In the genomic region with DNA sequence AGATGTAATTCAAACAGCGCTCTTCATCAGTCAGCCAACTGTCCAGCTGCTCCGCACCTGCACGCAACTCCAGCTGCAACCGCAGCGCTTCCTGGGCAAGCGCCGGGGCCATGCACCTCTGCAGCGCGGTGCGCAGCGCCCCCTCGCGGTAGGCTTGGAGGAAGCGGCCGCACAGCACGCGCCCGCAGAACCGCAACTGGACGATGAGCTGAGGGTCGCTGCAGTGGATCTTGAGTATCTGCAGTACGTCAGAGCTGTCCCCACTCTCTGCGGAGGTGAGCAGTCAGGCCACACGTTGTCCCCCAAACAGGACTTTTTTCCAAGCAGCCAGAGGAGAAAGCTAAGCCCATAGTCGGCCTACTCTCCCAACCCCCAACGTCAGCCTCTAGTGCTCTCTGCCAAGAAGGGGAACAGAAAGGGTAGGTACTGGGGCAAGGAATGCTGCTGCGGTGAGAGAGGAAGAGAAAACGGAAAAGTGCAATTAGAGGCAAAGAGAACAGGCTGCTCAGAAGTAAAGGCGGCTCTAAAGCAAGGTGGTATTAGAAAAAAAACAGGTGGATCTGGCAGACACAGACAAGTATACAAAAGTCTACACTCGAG, we compare ENCODE assay signal across 8 mouse cellular contexts. TPM values are rescaled to one million over a fixed set of nuclear protein-coding genes. Genes with fewer than 3 reads are reported as not detected.
DNase-seq lines count a peak whose midpoint lies in the region; ATAC-seq and TF ChIP-seq lines count a peak whose summit lies in the region.

No protein-coding gene starts in this region.

- ATAC-seq in erythroid progenitor cell, adult 5-6 weeks (replicated peaks; ENCODE audit: low FRiP score, poor library complexity, severe bottlenecking): peak; percentile 59

- H3K27me3 ChIP-seq in E14TG2a.4 (ENCODE audit: insufficient read depth, low read length): peaks cover 90% of the 10 kb centered on the region

- TF ChIP-seq CTCF in E14TG2a.4 (conservative IDR thresholded peaks at IDR 0.05; ENCODE audit: low read length): peak; percentile 1; the same call in 1 of the 2 replicates

- 0 out of 2 replicates have a peak, but pooled peaks cover 3% of the 10 kb centered on the region for H3K9me3 ChIP-seq in E14TG2a.4 (ENCODE audit: low read length)

- intact Hi-C loops in heart, postnatal 10 days (cut with DNase I): no loop called here

- peak; percentile 59 for DNase-seq in c-Kit-negative CD71-positive TER-119-positive erythroid progenitor cells, embryonic 14.5 days (ENCODE audit: low read depth, low spot score)
- DNase-seq in heart, postnatal 10 days: peak; percentile 78 to 86
- peak; percentile 58 to 89 for DNase-seq in kidney, postnatal 36 days
- DNase-seq in lung, postnatal 10 days: peak; percentile 83
- DNase-seq in ovary, postnatal 36 days (ENCODE audit: low spot score): peak; percentile 78
- DNase-seq in thymus, postnatal 10 days (ENCODE audit: low spot score in 2 of 2): peak; percentile 60 to 83

- peak overlapping the region; percentile 78 for H3K4me3 ChIP-seq in E14TG2a.4 (replicated peaks; ENCODE audit: low read length)

- H3K36me3 ChIP-seq in E14TG2a.4 (ENCODE audit: insufficient read depth, low read length): no peaks in the 10 kb centered on the region

- H3K4me1 ChIP-seq in E14TG2a.4 (replicated peaks; ENCODE audit: low read depth, low read length): peaks cover 77% of the 10 kb centered on the region

RNA-seq across cellular contexts. Expression of a gene that starts 4.6 kb away (rescaled TPM):
- total RNA-seq in erythroid progenitor cell, adult 5-6 weeks (2015; ENCODE audit: low replicate concordance): 5.8 and 6.7 TPM in 2 replicates
- total RNA-seq in erythroid progenitor cell, adult 5-6 weeks (2017; ENCODE audit: low replicate concordance): 2.7 TPM in 1 of 2 replicates, not detected in the other
- 1 to 10 TPM; 9.1 to 9.7 TPM for total RNA-seq in heart, postnatal 10 days (2021)

RNA-seq across cellular contexts. Expression of a gene that starts 4.6 kb away (rescaled TPM):
- 2.5 TPM in 1 of 2 replicates, not detected in the other for total RNA-seq in erythroid progenitor cell, adult 5-6 weeks (2015; ENCODE audit: low replicate concordance)
- 0.08 TPM in 1 of 2 replicates, not detected in the other for total RNA-seq in erythroid progenitor cell, adult 5-6 weeks (2017; ENCODE audit: low replicate concordance)
- total RNA-seq in heart, postnatal 10 days (2021): 1 to 10 TPM; 2.8 to 4.1 TPM

RNA-seq across cellular contexts. Expression of a gene that starts 4.9 kb away (rescaled TPM):
- 1.7 and 2.9 TPM in 2 replicates for total RNA-seq in erythroid progenitor cell, adult 5-6 weeks (2015; ENCODE audit: low replicate concordance)
- total RNA-seq in erythroid progenitor cell, adult 5-6 weeks (2017; ENCODE audit: low replicate concordance): 0.77 TPM in 1 of 2 replicates, not detected in the other
- 1 to 10 TPM; 8.9 to 9.5 TPM for total RNA-seq in heart, postnatal 10 days (2021)

RNA-seq across cellular contexts. Expression of a gene that starts 9.8 kb away (rescaled TPM):
- total RNA-seq in erythroid progenitor cell, adult 5-6 weeks (2015; ENCODE audit: low replicate concordance): not detected in 2 replicates
- not detected in 2 replicates for total RNA-seq in erythroid progenitor cell, adult 5-6 weeks (2017; ENCODE audit: low replicate concordance)
- total RNA-seq in heart, postnatal 10 days (2021): under 1 TPM; 0.84 to 0.94 TPM

RNA-seq across cellular contexts. Expression of a gene that starts 16.1 kb away (rescaled TPM):
- total RNA-seq in erythroid progenitor cell, adult 5-6 weeks (2015; ENCODE audit: low replicate concordance): not detected in 2 replicates
- total RNA-seq in erythroid progenitor cell, adult 5-6 weeks (2017; ENCODE audit: low replicate concordance): not detected in 2 replicates
- total RNA-seq in heart, postnatal 10 days (2021): 10 to 100 TPM; 14.7 to 16.2 TPM

Comparison
In these comparisons a context has a peak if more than half of its experiments do, and no peak if none do; other contexts are left out.
1. Peak in every context shown above with its lines: DNase-seq, ATAC-seq and H3K4me3 ChIP-seq.